Mouse (Mus musculus): ENCODE measurements around the gene Pms2. TPM values are rescaled to one million over a fixed set of nuclear protein-coding genes. Genes with fewer than 3 reads are reported as not detected.

Gene Pms2
- total RNA-seq (2021): 1 to 10 TPM; 4.2 to 5.5 TPM
- long read RNA-seq, experiment 1, full-length matches to known transcripts: 3 of 5 reads
- long read RNA-seq, experiment 1, partial matches to known transcripts: 0 of 5 reads
- long read RNA-seq, experiment 1, other reads (novel, unspliced or antisense): 2 of 5 reads
- long read RNA-seq, experiment 2, full-length matches to known transcripts: 5 of 8 reads
- long read RNA-seq, experiment 2, partial matches to known transcripts: 0 of 8 reads
- long read RNA-seq, experiment 2, other reads (novel, unspliced or antisense): 3 of 8 reads

DNA sequence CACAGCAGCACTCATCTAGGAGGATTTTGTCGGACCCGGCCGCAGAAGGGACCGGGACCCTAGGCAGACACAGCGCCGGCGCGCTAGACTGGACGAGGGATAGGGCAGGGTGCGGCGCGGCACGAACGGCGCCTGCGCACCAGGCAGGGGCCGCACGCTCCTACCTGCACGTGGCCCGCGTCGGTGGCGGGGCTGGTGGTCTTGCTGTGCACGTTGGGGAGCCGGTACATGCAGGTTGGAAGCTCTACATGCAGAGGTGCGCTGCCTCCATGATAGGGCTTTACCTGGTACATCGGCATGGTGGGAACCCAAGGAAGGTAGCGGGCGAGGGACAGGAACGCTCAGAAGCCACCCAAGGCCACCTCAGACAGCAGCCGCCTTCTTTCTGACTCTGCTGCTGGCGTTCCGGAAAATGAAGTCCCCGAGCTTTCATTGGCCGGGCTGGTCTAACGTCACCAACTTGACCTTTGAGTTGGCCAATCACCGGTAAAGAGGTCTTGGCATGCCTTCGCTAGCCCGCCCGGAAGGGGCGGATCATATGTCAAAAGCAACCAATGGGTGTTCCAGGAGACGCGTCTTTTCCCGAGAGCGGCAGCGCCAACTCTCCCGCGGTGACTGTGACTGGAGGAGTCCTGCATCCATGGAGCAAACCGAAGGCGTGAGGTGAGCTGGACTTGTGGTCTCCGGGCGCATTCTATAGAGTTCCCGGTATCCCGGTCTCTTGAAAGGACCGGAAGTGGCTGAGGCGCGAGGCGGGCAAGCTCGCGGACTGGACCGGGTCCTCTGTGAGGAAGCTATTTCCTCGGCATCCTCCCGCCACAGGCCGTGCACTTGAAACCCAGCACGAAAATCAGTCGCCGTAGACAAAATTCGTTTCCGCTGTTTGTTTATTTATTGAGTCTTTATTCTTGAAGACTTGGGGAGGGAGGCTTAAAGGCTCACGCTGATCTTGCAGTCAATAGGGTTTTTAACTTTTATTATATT is at the start of gene Pms2, which contains the start of gene Aimp2:
Pms2 (plus strand) TSS at position 548 of the 984 bp plus-strand sequence.
Aimp2 (minus strand) TSS at position 431 of the 984 bp plus-strand sequence.
- intact Hi-C loops (cut with DNase I; ENCODE audit: low total_unique reads): no loop called here
- peak; percentile 93 for DNase-seq

DNA sequence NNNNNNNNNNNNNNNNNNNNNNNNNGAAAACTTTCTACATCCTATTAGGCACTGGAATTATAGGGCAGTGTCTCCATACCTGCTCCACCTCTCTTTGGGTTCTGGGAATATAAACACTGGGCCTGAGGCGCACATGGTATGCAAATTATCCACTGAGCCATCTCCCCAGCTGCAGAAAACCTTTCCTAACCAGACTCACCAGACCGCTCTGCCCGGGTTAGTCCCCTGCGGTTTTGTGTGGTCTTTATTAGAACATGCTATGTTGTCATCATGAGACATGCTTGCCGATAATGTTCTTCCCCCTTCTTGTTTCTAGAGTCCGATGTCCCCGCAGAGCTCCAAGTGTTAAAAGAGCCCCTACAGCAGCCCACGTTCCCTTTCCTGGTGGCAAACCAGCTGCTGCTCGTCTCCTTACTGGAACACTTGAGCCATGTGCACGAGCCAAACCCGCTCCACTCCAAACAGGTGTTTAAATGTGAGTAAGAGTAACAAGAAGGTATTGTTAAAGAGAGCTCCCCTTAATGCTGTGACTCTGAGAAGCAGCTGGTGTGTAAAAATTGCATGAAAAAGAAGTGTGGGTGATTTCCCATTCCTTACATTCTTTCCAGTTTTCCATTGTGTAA is 38.1 kb upstream of the Pms2 start:
- intact Hi-C loops (cut with DNase I; ENCODE audit: low total_unique reads): no loop called here
- DNase-seq: no peak

DNA sequence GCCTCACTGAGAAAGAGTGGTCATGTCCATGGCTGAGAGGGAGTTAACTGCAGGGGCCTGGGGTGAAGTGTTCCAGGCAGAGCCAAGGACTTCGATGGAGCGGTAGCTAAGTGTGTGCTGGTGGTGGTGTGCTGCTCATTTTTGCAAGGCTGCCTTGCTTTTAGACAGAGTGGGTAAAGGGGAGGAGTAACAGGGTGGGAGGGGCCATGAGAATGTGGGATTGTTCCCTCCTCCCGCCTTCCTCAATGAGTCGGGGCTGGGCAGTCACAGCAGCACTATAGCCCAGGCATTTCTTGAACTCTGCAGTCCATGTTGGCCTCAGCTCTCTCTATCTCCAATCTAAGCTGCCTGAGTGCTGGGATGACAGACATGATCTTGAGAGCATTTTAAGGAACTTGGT is 35.2 kb upstream of the Pms2 start:
- intact Hi-C loops (cut with DNase I; ENCODE audit: low total_unique reads): no loop called here
- no peak for DNase-seq

DNA sequence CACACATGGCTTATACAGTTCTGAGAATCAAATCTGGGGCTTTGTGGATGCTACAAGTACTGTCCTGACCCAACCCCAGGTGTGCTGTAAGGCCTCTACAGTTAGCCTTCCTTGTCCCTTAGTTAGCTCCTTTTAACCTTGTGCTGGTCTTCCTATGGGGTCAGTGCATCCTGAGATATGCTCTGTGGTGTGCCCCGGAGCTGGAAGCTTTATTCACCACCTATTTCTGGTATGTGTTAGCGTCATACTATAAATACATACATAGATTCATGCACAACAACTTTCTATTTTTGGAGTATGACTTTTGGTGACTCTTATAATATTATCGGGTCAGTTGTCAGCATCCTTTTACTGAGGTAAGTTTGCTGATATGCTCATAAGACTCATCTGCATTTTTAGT is 24.5 kb upstream of the Pms2 start:
- intact Hi-C loops (cut with DNase I; ENCODE audit: low total_unique reads): no loop called here
- DNase-seq: no peak

DNA sequence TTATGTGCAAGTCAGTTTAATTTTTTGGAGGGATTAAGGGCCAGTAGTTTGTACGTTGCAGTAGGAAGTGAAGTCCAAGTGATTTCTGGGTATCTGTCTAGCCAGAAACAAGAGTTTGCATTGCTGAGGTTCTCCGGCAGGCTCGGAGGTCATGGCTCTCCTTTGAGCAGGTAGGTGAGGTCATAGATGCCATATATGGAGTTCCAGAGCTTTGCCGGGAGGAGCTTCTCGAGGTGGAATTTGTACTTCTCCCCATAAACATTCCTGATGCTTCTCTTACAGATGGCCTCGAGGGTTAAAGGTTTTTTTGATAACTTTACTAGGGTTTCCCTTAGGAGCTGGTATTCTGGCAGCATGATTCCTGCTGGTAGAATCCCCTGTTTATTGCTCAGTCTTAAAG is 19.0 kb upstream of the Pms2 start:
- intact Hi-C loops (cut with DNase I; ENCODE audit: low total_unique reads): no loop called here
- no peak for DNase-seq

DNA sequence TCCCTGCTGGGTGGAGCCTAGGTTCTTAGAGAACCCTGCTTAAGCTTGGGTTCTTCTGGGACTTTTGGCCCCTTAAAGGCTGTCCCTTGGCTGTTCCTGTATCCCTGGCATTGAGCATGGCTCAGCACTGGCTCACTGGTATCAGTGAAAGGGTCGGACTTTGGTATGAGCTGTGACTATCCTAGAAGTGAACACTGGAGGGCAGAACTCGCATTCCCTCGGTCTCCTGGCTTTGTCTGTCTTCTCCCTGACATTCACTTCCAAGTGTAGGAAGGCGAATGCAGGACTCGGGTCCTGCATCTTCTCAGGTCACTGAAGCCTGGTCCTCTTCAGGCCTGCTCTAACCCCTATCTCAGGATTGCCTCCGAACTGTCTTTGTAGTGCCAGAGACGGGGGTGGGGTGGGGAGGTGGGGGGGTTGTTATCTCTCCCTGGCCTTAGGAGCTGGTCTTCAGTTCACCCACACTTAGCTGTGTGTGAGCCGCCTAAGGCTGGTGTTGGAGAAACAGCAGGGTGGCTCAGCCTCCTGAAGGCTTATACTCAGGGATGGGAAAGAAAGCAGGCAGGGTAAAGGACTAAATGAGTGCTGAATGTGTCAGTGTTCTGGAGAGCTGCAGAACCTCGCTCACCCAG is 17.4 kb upstream of the Pms2 start:
- intact Hi-C loops (cut with DNase I; ENCODE audit: low total_unique reads): no loop called here

DNA sequence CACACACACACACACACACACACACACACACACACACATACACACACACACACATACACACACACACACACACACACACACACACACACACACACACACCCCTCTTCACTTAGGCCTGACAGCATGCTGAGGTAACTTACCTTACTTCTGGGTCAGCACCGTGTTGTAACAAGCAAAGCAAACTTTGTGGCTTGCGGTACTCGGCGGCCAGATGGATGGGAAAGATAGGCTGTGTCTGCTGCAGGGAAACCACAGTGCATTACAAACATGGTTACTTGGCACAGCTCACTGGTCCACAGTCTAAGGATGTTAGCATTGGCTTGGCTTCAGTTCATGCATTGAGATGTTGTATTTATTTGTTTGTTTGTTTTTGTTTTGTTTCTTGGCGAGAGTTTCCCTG is 16.4 kb upstream of the Pms2 start:
- intact Hi-C loops (cut with DNase I; ENCODE audit: low total_unique reads): no loop called here
- DNase-seq: no peak

More for the DNA sequence above, 17.4 kb upstream of the Pms2 start:
- DNase-seq: no peak

DNA sequence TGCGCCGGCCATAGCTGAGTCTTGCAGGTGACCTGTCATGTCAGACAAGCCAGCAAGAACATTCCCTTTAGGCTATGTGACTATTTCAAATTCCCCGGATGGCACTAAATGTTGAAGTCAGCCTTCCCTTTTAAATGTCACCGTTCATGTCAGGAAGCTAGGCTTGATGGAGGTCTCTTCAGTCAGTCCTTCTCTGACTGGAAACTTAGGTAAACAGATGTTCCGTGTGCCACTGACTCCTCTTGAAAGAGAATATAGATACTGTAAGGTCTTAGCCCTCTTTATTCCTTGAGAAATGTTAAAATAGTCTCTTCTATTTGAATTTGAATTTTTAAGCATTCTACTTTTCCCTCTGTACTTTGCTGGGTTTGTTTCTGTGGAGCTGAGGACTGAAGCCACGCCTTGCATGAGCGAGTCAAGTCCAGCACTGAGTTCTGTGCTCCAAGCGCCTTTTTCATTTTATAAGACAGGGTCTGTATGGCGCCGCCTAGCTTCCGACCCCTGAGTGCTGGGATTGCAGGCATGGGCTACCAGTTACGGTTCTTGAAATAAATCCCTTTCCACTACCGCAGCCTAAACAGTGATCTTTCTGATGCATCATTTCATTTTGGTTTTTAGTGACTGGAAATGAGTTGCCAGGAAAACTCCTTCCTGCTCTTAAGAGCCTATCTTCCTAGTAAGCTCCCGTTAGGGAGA is 12.0 kb upstream of the Pms2 start, which contains the start of gene Ankrd61:
Ankrd61 (minus strand) TSS at position 51 of the 696 bp plus-strand sequence.
- no peak for DNase-seq
- intact Hi-C loops (cut with DNase I; ENCODE audit: low total_unique reads): no loop called here

DNA sequence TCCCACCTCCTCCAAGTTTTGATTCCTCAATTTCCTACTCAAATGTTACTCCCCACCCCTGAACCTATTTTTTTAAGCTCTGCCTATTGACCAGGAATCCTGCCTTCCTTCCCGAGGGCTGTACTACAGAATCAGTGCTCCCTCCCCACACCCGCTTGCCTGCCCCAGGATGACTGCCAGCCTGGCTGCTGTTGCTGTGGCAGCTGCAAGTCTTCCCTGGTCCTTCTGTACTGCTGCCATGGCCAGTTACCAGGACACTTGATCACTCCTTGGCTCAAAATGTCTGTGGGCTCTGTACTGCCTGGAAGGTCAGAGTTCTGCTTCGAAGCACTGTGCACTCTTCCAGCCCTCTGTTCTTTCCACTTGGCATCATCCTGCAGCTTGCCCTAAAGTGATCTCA is 7.7 kb upstream of the Pms2 start:
- DNase-seq: peak; percentile 87
- intact Hi-C loops (cut with DNase I; ENCODE audit: low total_unique reads): no loop called here

DNA sequence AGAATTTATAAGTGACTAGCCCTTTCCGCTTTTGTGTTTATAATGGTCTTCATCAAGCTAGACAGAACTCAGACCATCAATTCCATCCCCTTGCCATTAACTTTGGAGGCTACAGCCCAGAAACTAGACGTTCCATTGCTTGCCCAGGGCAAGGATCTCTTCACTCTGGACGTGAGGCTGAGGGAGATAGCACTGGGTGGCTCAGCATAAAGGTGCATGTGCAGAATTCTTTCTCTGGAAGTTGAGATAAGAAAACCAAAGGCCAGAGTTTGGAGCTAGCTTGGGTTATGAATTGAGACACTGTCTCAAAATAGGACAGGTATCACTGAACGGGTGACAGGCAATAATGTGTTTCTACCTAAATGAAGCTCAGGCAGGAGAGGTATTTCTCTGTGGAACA is 6.0 kb upstream of the Pms2 start:
- intact Hi-C loops (cut with DNase I; ENCODE audit: low total_unique reads): no loop called here
- no peak for DNase-seq

DNA sequence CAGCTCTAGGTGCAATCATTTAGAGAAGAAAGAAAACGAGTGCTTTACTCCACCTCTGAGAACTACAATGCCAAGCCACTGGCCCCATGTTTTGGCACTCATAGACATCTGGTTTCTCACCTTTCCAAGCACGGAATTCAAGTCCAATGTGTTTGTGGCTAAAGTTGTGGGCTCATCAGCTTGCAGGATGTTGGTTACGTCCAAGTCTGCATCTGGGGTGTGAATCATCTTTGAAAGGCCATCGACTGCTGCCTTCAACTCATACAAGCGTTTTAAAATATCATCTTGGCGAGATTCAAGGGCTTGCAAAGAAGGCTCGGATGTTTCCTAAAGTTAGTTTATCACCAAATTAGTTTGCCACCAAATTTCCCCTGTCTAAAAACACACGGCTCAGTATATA is 3.3 kb upstream of the Pms2 start:
- no peak for DNase-seq
- intact Hi-C loops (cut with DNase I; ENCODE audit: low total_unique reads): no loop called here

DNA sequence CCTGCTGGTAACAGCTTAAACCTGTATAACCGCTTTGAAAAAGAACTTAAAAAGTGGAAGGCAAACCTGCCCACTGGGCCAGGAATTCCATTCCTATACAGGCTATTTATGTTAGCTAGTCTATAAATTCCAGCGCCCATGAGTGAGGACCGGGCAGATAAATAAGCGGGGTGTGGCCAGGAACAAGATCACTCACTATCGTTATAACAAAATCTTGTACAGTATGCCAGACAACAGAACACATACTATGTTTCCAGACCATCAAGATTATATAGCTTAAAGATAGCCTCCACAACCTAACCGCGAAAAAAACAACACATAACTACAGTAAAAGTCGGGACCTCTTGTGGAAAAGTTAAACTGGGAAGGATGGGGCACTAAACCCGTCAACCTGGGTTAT is 838 bp upstream of the Pms2 start:
- intact Hi-C loops (cut with DNase I; ENCODE audit: low total_unique reads): no loop called here
- no peak for DNase-seq

DNA sequence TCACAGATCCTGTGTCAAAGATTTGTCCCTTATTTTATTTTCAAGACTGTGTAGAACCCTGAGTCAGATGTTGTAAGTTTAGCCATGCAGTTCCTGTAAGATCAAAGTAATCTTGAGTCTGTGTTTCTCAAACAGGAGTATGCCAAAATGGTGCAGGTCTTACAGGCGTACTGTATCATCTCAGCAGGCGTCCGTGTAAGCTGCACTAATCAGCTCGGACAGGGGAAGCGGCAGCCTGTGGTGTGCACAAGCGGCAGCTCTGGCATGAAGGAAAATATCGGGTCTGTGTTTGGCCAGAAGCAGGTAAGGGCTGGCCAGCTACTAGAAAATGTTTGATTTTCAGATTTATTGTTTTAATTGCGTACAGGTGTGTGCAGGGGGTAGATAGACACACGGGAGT is 6.5 kb downstream of the Pms2 start:
- intact Hi-C loops (cut with DNase I; ENCODE audit: low total_unique reads): no loop called here
- DNase-seq: no peak

DNA sequence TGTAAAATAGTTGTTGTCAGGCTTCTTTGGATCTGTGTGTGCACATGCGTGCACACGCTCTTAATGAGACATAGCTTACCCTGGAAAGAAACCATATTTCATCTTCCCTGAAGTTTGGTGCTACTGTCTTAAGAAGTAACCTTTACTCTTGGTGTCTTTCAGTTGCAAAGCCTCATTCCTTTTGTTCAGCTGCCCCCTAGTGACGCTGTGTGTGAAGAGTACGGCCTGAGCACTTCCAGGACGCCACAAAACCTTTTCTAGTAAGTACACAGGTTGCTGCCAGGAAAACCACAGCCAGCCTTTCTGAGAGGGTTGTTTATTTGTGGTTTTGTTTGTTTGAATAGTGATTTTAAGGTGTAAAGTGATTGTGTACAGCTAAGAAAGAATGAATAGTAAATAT is 7.7 kb downstream of the Pms2 start:
- intact Hi-C loops (cut with DNase I; ENCODE audit: low total_unique reads): no loop called here
- DNase-seq: peak; percentile 61

DNA sequence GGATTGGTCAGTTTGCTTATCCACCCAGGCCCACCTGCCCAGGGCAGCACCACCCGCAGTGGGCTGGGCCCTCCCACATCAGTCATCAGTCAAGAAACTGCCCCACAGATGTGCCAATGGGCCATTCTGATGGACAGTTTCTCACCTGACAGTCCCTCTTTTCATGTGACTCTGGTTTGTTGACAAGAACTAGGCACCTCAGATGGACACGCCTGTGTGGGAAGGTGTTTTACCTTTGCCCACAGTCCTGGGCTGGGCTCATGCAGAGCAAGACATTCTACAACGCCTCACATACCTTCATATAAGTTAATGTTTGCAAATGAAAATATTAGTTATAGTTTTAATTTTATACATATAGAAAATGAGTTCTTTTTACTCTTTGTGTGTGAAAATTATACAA is 8.4 kb downstream of the Pms2 start:
- intact Hi-C loops (cut with DNase I; ENCODE audit: low total_unique reads): no loop called here
- DNase-seq: no peak

DNA sequence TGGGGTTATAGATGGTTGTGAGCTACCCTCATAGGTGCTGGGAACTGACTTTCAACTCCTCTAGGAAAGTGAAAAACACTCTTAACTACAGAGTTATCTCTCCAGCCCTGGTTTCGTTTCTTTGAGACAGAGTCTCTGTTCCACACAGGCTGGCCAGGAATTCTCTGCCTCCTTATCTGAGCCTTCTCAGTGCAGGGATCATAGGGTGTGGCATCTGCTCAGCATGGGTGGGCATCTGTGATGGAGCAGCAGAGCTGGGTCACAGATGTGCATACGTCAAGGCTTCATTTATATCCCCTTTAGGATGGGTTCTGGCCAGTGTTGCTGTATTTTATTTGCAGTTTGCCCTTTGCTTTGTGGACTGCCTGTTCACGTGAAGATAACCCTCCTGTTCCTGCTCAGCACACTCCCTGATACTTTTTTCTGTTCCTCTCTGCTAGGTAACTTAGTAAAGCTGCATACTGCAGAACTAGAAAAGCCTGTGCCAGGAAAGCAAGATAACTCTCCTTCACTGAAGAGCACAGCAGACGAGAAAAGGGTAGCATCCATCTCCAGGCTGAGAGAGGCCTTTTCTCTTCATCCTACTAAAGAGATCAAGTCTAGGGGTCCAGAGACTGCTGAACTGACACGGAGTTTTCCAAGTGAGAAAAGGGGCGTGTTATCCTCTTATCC is 15.2 kb downstream of the Pms2 start:
- intact Hi-C loops (cut with DNase I; ENCODE audit: low total_unique reads): loop anchor here (5.0 kb wide), 1 partner anchor 193 kb away; the partner anchor contains the start of gene Usp42

DNA sequence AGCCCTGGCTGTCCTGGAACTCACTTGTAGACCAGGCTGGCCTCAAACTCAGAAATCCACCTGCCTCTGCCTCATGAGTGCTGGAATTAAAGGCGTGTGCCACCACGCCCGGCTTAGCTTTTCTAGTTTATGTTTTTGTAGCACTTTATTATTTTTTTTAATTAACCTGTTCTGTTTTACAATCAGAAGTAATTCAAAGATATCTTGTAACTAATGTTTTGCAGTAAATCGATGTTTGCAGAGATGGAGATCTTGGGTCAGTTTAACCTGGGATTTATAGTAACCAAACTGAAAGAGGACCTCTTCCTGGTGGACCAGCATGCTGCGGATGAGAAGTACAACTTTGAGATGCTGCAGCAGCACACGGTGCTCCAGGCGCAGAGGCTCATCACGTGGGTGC is 18.1 kb downstream of the Pms2 start, which contains the start of gene Gm42421:
Gm42421 (plus strand) TSS at position 301 of the 400 bp plus-strand sequence.
- DNase-seq: no peak
- intact Hi-C loops (cut with DNase I; ENCODE audit: low total_unique reads): no loop called here

More for the DNA sequence above, 15.2 kb downstream of the Pms2 start:
- DNase-seq: no peak

DNA sequence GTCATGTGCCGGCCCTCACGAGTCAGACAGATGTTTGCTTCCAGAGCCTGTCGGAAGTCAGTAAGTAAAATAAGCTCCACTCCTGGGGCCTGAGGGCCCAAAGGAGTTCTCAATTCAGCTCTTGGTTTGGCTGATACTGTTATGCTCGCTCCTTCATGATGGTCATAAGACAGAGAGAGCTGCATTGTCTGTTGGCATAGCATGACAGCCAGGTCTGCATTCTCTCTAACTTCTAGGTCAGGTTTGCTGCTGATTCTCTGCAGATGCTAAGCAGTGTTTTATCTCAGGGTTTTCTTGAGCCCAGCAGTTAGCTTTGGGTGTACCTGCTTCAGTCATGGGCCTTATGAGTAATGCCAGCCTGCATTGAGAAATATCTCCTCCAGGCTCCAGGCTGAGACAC is 19.5 kb downstream of the Pms2 start:
- intact Hi-C loops (cut with DNase I; ENCODE audit: low total_unique reads): no loop called here
- no peak for DNase-seq

All from gastrocnemius, postnatal 14 days (tissue).